Mouse (Mus musculus): Measurements from ENCODE around the gene Vmn2r52. TPM values are rescaled to one million over a fixed set of nuclear protein-coding genes. Genes with fewer than 3 reads are reported as not detected.

The Vmn2r52 gene
- not detected in 2 replicates for polyA plus RNA-seq (2012; rRNA removed)

DNA sequence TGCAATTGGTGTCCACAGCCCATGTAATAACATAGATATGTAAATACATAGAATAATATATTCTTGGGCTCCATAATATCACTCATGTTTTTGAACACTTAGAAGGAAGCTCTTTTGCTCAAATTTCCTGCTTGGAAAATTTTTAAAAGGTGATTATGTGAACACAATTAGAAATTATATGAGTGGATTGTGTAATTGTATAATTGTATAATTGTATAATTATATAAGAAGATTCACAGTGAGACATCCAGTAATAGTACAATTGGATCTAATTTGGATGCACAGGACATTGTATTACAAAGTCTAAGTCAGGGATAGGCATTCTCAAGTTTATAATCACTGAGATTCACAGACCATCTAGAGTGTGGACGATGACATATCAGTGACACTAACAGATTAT, at the start of gene Vmn2r52:
Gene Vmn2r52, minus strand, starts transcription at position 101 of the 400 bp plus-strand sequence.

DNA sequence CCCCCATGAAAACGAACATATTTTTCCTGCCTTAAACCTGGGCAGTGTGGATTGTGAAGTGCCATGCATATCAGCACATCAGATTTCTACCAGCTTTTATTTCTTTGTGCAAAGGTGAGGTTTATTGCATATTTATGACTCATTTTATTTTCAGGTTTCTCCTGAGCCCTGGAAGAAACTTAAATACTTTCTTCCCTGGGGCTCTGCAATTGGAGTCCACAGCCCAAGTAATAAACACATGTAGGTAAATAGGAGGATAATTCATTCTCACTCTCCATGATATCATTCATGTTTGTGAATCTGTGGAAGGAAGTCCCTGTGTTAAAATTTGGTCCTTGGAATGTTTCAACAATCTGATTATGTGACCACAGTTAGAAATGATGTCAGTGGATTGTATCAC, 70.7 kb downstream of the Vmn2r52 start, which contains the start of gene Vmn2r51:
Gene Vmn2r51, minus strand, starts transcription at position 101 of the 400 bp plus-strand sequence.

Other genes starting within 250 kb of the Vmn2r52 start
- gene Vmn2r48, start 223.0 kb downstream of the Vmn2r52 start, polyA plus RNA-seq (2012; rRNA removed), result not detected in 2 replicates
- gene Vmn2r49, start 184.3 kb downstream of the Vmn2r52 start, polyA plus RNA-seq (2012; rRNA removed), result not detected in 2 replicates
- not detected in 2 replicates for gene Vmn2r50, start 123.3 kb downstream of the Vmn2r52 start, polyA plus RNA-seq (2012; rRNA removed)
- gene Vmn2r51, start 70.8 kb downstream of the Vmn2r52 start, polyA plus RNA-seq (2012; rRNA removed), result not detected in 2 replicates
- gene Vmn1r66, start 101.4 kb upstream of the Vmn2r52 start, polyA plus RNA-seq (2012; rRNA removed), result not detected in 2 replicates